Mouse (Mus musculus): ENCODE results near the gene Abca17. TPM values are rescaled to one million over a fixed set of nuclear protein-coding genes. Genes with fewer than 3 reads are reported as not detected.

The Abca17 gene
- polyA plus RNA-seq, 1 experiment from 2014 or later, result not detected

- Histone ChIP-seq H3K9me3 (ENCODE audit: control insufficient read depth, low read depth, low read length) (no peaks in the 10 kb centered on the region), H3K4me3 (ENCODE audit: low read depth, low read length) (no peak overlapping the region), H3K36me3 (ENCODE audit: control insufficient read depth, insufficient read depth, low read length) (no peaks in the 10 kb centered on the region), H3K27ac (ENCODE audit: low read length) (no peak overlapping the region), H3K4me1 (ENCODE audit: control insufficient read depth, insufficient read depth, low read length) (no peaks in the 10 kb centered on the region), H3K9ac (replicated peaks; ENCODE audit: low read depth, low read length) (no peak overlapping the region), H3K27me3 (ENCODE audit: control insufficient read depth, insufficient read depth, low read length) (no peaks in the 10 kb centered on the region), H3K4me2 (replicated peaks; ENCODE audit: low read depth, low read length) (no peak overlapping the region)
- WGBS, result 75% methylated on average over 7 of the region's 7 CpGs
- no peak for ATAC-seq (ENCODE audit: insufficient number of reproducible peaks, insufficient read depth, low FRiP score, low read depth)
Measured at GRCm38 (mm10) chr17:24327656-24328055, 23.2 kb downstream of the Abca17 start.

- H3K4me3 ChIP-seq (ENCODE audit: low read depth, low read length), result no peak overlapping the region
- WGBS, result 83% methylated on average over 10 of the region's 10 CpGs
- ATAC-seq (ENCODE audit: insufficient number of reproducible peaks, insufficient read depth, low FRiP score, low read depth), result no peak
Measured at GRCm38 (mm10) chr17:24325051-24325450, 25.8 kb downstream of the Abca17 start.

GRCm38 (mm10) chr17:24320826-24321225 lies 30.0 kb downstream of the Abca17 start:
- Histone ChIP-seq H3K9ac (replicated peaks; ENCODE audit: low read depth, low read length) (no peak overlapping the region), H3K9me3 (ENCODE audit: control insufficient read depth, low read depth, low read length) (no peaks in the 10 kb centered on the region), H3K36me3 (ENCODE audit: control insufficient read depth, insufficient read depth, low read length) (no peaks in the 10 kb centered on the region), H3K4me3 (ENCODE audit: low read depth, low read length) (no peak overlapping the region), H3K4me2 (replicated peaks; ENCODE audit: low read depth, low read length) (no peak overlapping the region), H3K4me1 (ENCODE audit: control insufficient read depth, insufficient read depth, low read length) (no peaks in the 10 kb centered on the region), H3K27me3 (ENCODE audit: control insufficient read depth, insufficient read depth, low read length) (no peaks in the 10 kb centered on the region), H3K27ac (ENCODE audit: low read length) (no peak overlapping the region)
- no peak for ATAC-seq (ENCODE audit: insufficient number of reproducible peaks, insufficient read depth, low FRiP score, low read depth)
- 90% methylated on average over 3 of the region's 3 CpGs for WGBS

More at GRCm38 (mm10) chr17:24325051-24325450, 25.8 kb downstream of the Abca17 start:
- Histone ChIP-seq H3K9me3 (ENCODE audit: control insufficient read depth, low read depth, low read length) (no peaks in the 10 kb centered on the region), H3K9ac (replicated peaks; ENCODE audit: low read depth, low read length) (no peak overlapping the region), H3K36me3 (ENCODE audit: control insufficient read depth, insufficient read depth, low read length) (no peaks in the 10 kb centered on the region), H3K27me3 (ENCODE audit: control insufficient read depth, insufficient read depth, low read length) (no peaks in the 10 kb centered on the region), H3K4me1 (ENCODE audit: control insufficient read depth, insufficient read depth, low read length) (no peaks in the 10 kb centered on the region), H3K27ac (ENCODE audit: low read length) (no peak overlapping the region), H3K4me2 (replicated peaks; ENCODE audit: low read depth, low read length) (no peak overlapping the region)

GRCm38 (mm10) chr17:24307500-24307899 lies 43.4 kb downstream of the Abca17 start:
- no peak for ATAC-seq (ENCODE audit: insufficient number of reproducible peaks, insufficient read depth, low FRiP score, low read depth)
- Histone ChIP-seq H3K36me3 (ENCODE audit: control insufficient read depth, insufficient read depth, low read length) (no peaks in the 10 kb centered on the region), H3K4me1 (ENCODE audit: control insufficient read depth, insufficient read depth, low read length) (no peaks in the 10 kb centered on the region), H3K9ac (replicated peaks; ENCODE audit: low read depth, low read length) (no peak overlapping the region), H3K27me3 (ENCODE audit: control insufficient read depth, insufficient read depth, low read length) (no peaks in the 10 kb centered on the region), H3K4me3 (ENCODE audit: low read depth, low read length) (no peak overlapping the region), H3K4me2 (replicated peaks; ENCODE audit: low read depth, low read length) (no peak overlapping the region), H3K9me3 (ENCODE audit: control insufficient read depth, low read depth, low read length) (no peaks in the 10 kb centered on the region), H3K27ac (ENCODE audit: low read length) (no peak overlapping the region)
- WGBS, result 45% methylated on average over 4 of the region's 4 CpGs

- Histone ChIP-seq H3K4me3 (ENCODE audit: low read depth, low read length) (no peak overlapping the region), H3K27me3 (ENCODE audit: control insufficient read depth, insufficient read depth, low read length) (no peaks in the 10 kb centered on the region), H3K9ac (replicated peaks; ENCODE audit: low read depth, low read length) (no peak overlapping the region), H3K36me3 (ENCODE audit: control insufficient read depth, insufficient read depth, low read length) (no peaks in the 10 kb centered on the region), H3K4me2 (replicated peaks; ENCODE audit: low read depth, low read length) (no peak overlapping the region), H3K27ac (ENCODE audit: low read length) (no peak overlapping the region), H3K9me3 (ENCODE audit: control insufficient read depth, low read depth, low read length) (no peaks in the 10 kb centered on the region), H3K4me1 (ENCODE audit: control insufficient read depth, insufficient read depth, low read length) (no peaks in the 10 kb centered on the region)
- no peak for ATAC-seq (ENCODE audit: insufficient number of reproducible peaks, insufficient read depth, low FRiP score, low read depth)
- 63% methylated on average over 4 of the region's 4 CpGs for WGBS
Measured at GRCm38 (mm10) chr17:24300651-24301050, 50.2 kb downstream of the Abca17 start.

- H3K9ac ChIP-seq (replicated peaks; ENCODE audit: low read depth, low read length), result no peak overlapping the region
- no peaks in the 10 kb centered on the region for H3K4me1 ChIP-seq (ENCODE audit: control insufficient read depth, insufficient read depth, low read length)
- no peaks in the 10 kb centered on the region for H3K36me3 ChIP-seq (ENCODE audit: control insufficient read depth, insufficient read depth, low read length)
- no peak overlapping the region for H3K27ac ChIP-seq (ENCODE audit: low read length)
- H3K27me3 ChIP-seq (ENCODE audit: control insufficient read depth, insufficient read depth, low read length), result no peaks in the 10 kb centered on the region
- no peak for ATAC-seq (ENCODE audit: insufficient number of reproducible peaks, insufficient read depth, low FRiP score, low read depth)
- H3K4me3 ChIP-seq (ENCODE audit: low read depth, low read length), result no peak overlapping the region
- H3K4me2 ChIP-seq (replicated peaks; ENCODE audit: low read depth, low read length), result no peak overlapping the region
- 83% methylated on average over 5 of the region's 5 CpGs for WGBS
- H3K9me3 ChIP-seq (ENCODE audit: control insufficient read depth, low read depth, low read length), result no peaks in the 10 kb centered on the region
Measured at GRCm38 (mm10) chr17:24289338-24289737, 61.5 kb downstream of the Abca17 start.

- WGBS, result 83% methylated on average over 9 of the region's 9 CpGs
- ATAC-seq (ENCODE audit: insufficient number of reproducible peaks, insufficient read depth, low FRiP score, low read depth), result no peak
- no peaks in the 10 kb centered on the region for H3K9me3 ChIP-seq (ENCODE audit: control insufficient read depth, low read depth, low read length)
Measured at GRCm38 (mm10) chr17:24288477-24288876, 62.4 kb downstream of the Abca17 start.

GRCm38 (mm10) chr17:24285680-24286079 lies 65.2 kb downstream of the Abca17 start:
- no peaks in the 10 kb centered on the region for H3K4me1 ChIP-seq (ENCODE audit: control insufficient read depth, insufficient read depth, low read length)
- H3K9me3 ChIP-seq (ENCODE audit: control insufficient read depth, low read depth, low read length), result no peaks in the 10 kb centered on the region
- H3K27me3 ChIP-seq (ENCODE audit: control insufficient read depth, insufficient read depth, low read length), result no peaks in the 10 kb centered on the region
- H3K4me3 ChIP-seq (ENCODE audit: low read depth, low read length), result no peak overlapping the region
- no peak overlapping the region for H3K4me2 ChIP-seq (replicated peaks; ENCODE audit: low read depth, low read length)
- 57% methylated on average over 3 of the region's 3 CpGs for WGBS
- ATAC-seq (ENCODE audit: insufficient number of reproducible peaks, insufficient read depth, low FRiP score, low read depth), result no peak
- H3K27ac ChIP-seq (ENCODE audit: low read length), result no peak overlapping the region
- no peaks in the 10 kb centered on the region for H3K36me3 ChIP-seq (ENCODE audit: control insufficient read depth, insufficient read depth, low read length)
- no peak overlapping the region for H3K9ac ChIP-seq (replicated peaks; ENCODE audit: low read depth, low read length)

More at GRCm38 (mm10) chr17:24288477-24288876, 62.4 kb downstream of the Abca17 start:
- Histone ChIP-seq H3K4me1 (ENCODE audit: control insufficient read depth, insufficient read depth, low read length) (no peaks in the 10 kb centered on the region), H3K9ac (replicated peaks; ENCODE audit: low read depth, low read length) (no peak overlapping the region), H3K27me3 (ENCODE audit: control insufficient read depth, insufficient read depth, low read length) (no peaks in the 10 kb centered on the region), H3K4me2 (replicated peaks; ENCODE audit: low read depth, low read length) (no peak overlapping the region), H3K36me3 (ENCODE audit: control insufficient read depth, insufficient read depth, low read length) (no peaks in the 10 kb centered on the region), H3K27ac (ENCODE audit: low read length) (no peak overlapping the region), H3K4me3 (ENCODE audit: low read depth, low read length) (no peak overlapping the region)

GRCm38 (mm10) chr17:24283266-24283818 lies 67.5 kb downstream of the Abca17 start:
- Histone ChIP-seq H3K36me3 (ENCODE audit: control insufficient read depth, insufficient read depth, low read length) (no peaks in the 10 kb centered on the region), H3K27ac (ENCODE audit: low read length) (no peak overlapping the region), H3K9ac (replicated peaks; ENCODE audit: low read depth, low read length) (no peak overlapping the region), H3K4me2 (replicated peaks; ENCODE audit: low read depth, low read length) (no peak overlapping the region), H3K4me3 (ENCODE audit: low read depth, low read length) (no peak overlapping the region), H3K4me1 (ENCODE audit: control insufficient read depth, insufficient read depth, low read length) (no peaks in the 10 kb centered on the region), H3K27me3 (ENCODE audit: control insufficient read depth, insufficient read depth, low read length) (no peaks in the 10 kb centered on the region), H3K9me3 (ENCODE audit: control insufficient read depth, low read depth, low read length) (no peaks in the 10 kb centered on the region)
- 66% methylated on average over 9 of the region's 9 CpGs for WGBS
- ATAC-seq (ENCODE audit: insufficient number of reproducible peaks, insufficient read depth, low FRiP score, low read depth), result no peak

Measured in stomach, embryonic 14.5 days (tissue).